Mouse (Mus musculus) MEL (cell line): ENCODE results near the gene Naa16.

ENCODE experiments used
- CTCF ChIP-seq, 3 experiments: IDR thresholded peaks in 2 of 3; conservative IDR thresholded peaks in 1 of 3; 2 replicates each; pipeline ENCODE4 v1.5.1; 2011 to 2012; ENCODE audit warnings: low read length in 3 of 3, low read depth in 2 of 3, mild to moderate bottlenecking in 2 of 3, improper control_type of control experiment in 1 of 3, inconsistent platforms in 1 of 3, mixed read lengths in 1 of 3, moderate library complexity in 1 of 3; ENCODE audit not compliant: control insufficient read depth in 1 of 3, insufficient read depth in 1 of 3, poor library complexity in 1 of 3, severe bottlenecking in 1 of 3
- ELF1 ChIP-seq: IDR thresholded peaks from 2 replicates; pipeline ENCODE4 v1.6.1; 2014; ENCODE audit warnings: low read depth, mild to moderate bottlenecking, inconsistent platforms, low read length, improper control_type of control experiment, moderate library complexity
- EP300 ChIP-seq, 2 experiments: IDR thresholded peaks; 2 replicates each; pipeline ENCODE4 v1.6.1; 2011; ENCODE audit warnings: improper control_type of control experiment in 2 of 2, low read length in 2 of 2, low read depth in 1 of 2, mild to moderate bottlenecking in 1 of 2
- KAT2A ChIP-seq: conservative IDR thresholded peaks from 2 replicates; pipeline ENCODE4 v1.6.1; 2012; ENCODE audit warnings: low read depth, low read length, improper control_type of control experiment, inconsistent platforms
- MAZ ChIP-seq: IDR thresholded peaks from 2 replicates; pipeline ENCODE4 v1.6.1; 2012; ENCODE audit warnings: low read depth, mild to moderate bottlenecking, inconsistent platforms, low read length, improper control_type of control experiment
- NELFE ChIP-seq: IDR thresholded peaks from 2 replicates; pipeline ENCODE4 v1.6.1; 2011; ENCODE audit warnings: low read depth, low read length, improper control_type of control experiment
- SIN3A ChIP-seq: IDR thresholded peaks from 2 replicates; pipeline ENCODE4 v1.6.1; 2012; ENCODE audit warnings: low read length, improper control_type of control experiment, inconsistent platforms
- TBP ChIP-seq: IDR thresholded peaks from 2 replicates; pipeline ENCODE4 v1.8.0; 2011; ENCODE audit warnings: low read depth, low read length, improper control_type of control experiment
- TCF12 ChIP-seq: IDR thresholded peaks from 2 replicates; pipeline ENCODE4 v1.6.1; 2014; ENCODE audit warnings: low read depth, mild to moderate bottlenecking, inconsistent platforms, low read length, improper control_type of control experiment, moderate library complexity
- USF2 ChIP-seq, 2 experiments: IDR thresholded peaks; 2 replicates each; pipeline ENCODE4 v1.6.1; 2011 to 2012; ENCODE audit warnings: improper control_type of control experiment in 2 of 2, low read length in 2 of 2, borderline replicate concordance in 1 of 2, inconsistent platforms in 1 of 2, low read depth in 1 of 2, mild to moderate bottlenecking in 1 of 2; ENCODE audit not compliant: insufficient read depth in 1 of 2
- ZMIZ1 ChIP-seq: IDR thresholded peaks from 2 replicates; pipeline ENCODE4 v1.6.1; 2012; ENCODE audit warnings: low read depth, mild to moderate bottlenecking, inconsistent platforms, low read length, improper control_type of control experiment, moderate library complexity
- ZNF384 ChIP-seq: IDR thresholded peaks from 2 replicates; pipeline ENCODE4 v1.6.1; 2012; ENCODE audit warnings: low read depth, mild to moderate bottlenecking, inconsistent platforms, low read length, improper control_type of control experiment

GRCm38 (mm10) chr14:79324112-79324840, 66.3 kb downstream of the Naa16 start:
- TF ChIP-seq CTCF (IDR thresholded peaks at IDR 0.05 in 2 of 3, conservative IDR thresholded peaks at IDR 0.05 in 1 of 3; ENCODE audit: control insufficient read depth in 1 of 3, insufficient read depth in 1 of 3, low read depth in 2 of 3, low read length in 3 of 3, poor library complexity in 1 of 3, severe bottlenecking in 1 of 3): no peak
- no peak for TF ChIP-seq MAZ
- no peak for TF ChIP-seq NELFE
- no peak for TF ChIP-seq TCF12
- no peak for TF ChIP-seq USF2 (IDR thresholded peaks at IDR 0.05; ENCODE audit: borderline replicate concordance in 1 of 2, insufficient read depth in 1 of 2, low read depth in 1 of 2, low read length in 2 of 2)
- no peak for TF ChIP-seq ZMIZ1
- TF ChIP-seq ZNF384: no peak
- no peak for TF ChIP-seq ELF1
- TF ChIP-seq KAT2A: no peak
- no peak for TF ChIP-seq TBP
- no peak for TF ChIP-seq EP300 (IDR thresholded peaks at IDR 0.05; ENCODE audit: low read depth in 1 of 2, low read length in 2 of 2)
- TF ChIP-seq SIN3A: no peak
